Mouse (Mus musculus) heart, adult 2 months (tissue): ENCODE measurements around the gene Eef1b2. TPM values are rescaled to one million over a fixed set of nuclear protein-coding genes. Genes with fewer than 3 reads are reported as not detected.
"Not testable (repeated sequence)": the region's sequence is repeated elsewhere in the genome, so short reads cannot be mapped to it uniquely, and the experiment has no call there.

ENCODE experiments used
- DNase-seq, 2 experiments: peaks; one replicate each; pipeline ENCODE4 v3.0.0; 2021
- H3K27ac ChIP-seq: fragments of 200-600 bp; 2 replicates; pipeline ENCODE4 v1.8.1; 2022
- H3K27me3 ChIP-seq: fragments of 200-500 bp; 2 replicates; pipeline ENCODE4 v1.6.1; 2012; ENCODE audit warnings: mild to moderate bottlenecking, low read length, inconsistent platforms, mixed read lengths; ENCODE audit not compliant: control insufficient read depth, insufficient read depth
- H3K36me3 ChIP-seq: fragments of 200-500 bp; 2 replicates; pipeline ENCODE4 v1.6.1; 2012; ENCODE audit warnings: low read length, inconsistent platforms; ENCODE audit not compliant: control insufficient read depth, insufficient read depth
- H3K4me1 ChIP-seq: fragments of 200-500 bp; 2 replicates; pipeline ENCODE4 v1.6.1; 2011; ENCODE audit warnings: low read length; ENCODE audit not compliant: control insufficient read depth, insufficient read depth
- H3K4me3 ChIP-seq: fragments of 200-600 bp; 2 replicates; pipeline ENCODE4 v1.8.1; 2022
- H3K79me2 ChIP-seq: fragments of 200-500 bp; replicated peaks from 2 replicates; pipeline ENCODE4 v1.6.1; 2012; ENCODE audit warnings: mild to moderate bottlenecking, inconsistent platforms, low read length, moderate library complexity, mixed read lengths; ENCODE audit not compliant: control insufficient read depth, insufficient read depth
- H3K9ac ChIP-seq: fragments of 200-500 bp; 2 replicates; pipeline ENCODE4 v1.6.1; 2012; ENCODE audit warnings: low read depth, mild to moderate bottlenecking, control low read depth, inconsistent platforms, low read length, mixed read lengths
- CTCF ChIP-seq: fragments of 200-600 bp; IDR thresholded peaks from 2 replicates; pipeline ENCODE4 v1.8.1; 2022; ENCODE audit warnings: antibody characterized with exemption, mild to moderate bottlenecking, moderate library complexity
- EP300 ChIP-seq: fragments of 200-500 bp; IDR thresholded peaks from 2 replicates; pipeline ENCODE4 v1.6.1; 2011; ENCODE audit warnings: low read depth, low read length, control low read depth; ENCODE audit not compliant: insufficient read depth
- POLR2A ChIP-seq: fragments of 200-500 bp; IDR thresholded peaks from 2 replicates; pipeline ENCODE4 v1.6.1; 2011; ENCODE audit warnings: mild to moderate bottlenecking, low read depth, low read length, control low read depth; ENCODE audit not compliant: insufficient read depth
- WGBS: fragments of 180-500 bp; shearing (Covaris S2); methylation state at CpG from one replicate; pipeline ENCODE4 v1.1.7; 2018; 5-methylcytosine and 5-hydroxymethylcytosine counted together
- intact Hi-C: fragments of 180-260 bp; cut with DNase I; formaldehyde crosslinking; loops from one replicate; pipeline ENCODE4 v1.15.1; 2025
- polyA plus RNA-seq: library from polyadenylated mRNA; depleted of rRNA; stranded (reverse); fragments of >200 nt; gene quantifications from 2 replicates; pipeline ENCODE4 v1.2.3, GENCODE M21; 2012
- total RNA-seq, 2 experiments: library from RNA; stranded (reverse); gene quantifications; 2 replicates each; pipeline ENCODE4 v1.2.3; 2021

Eef1b2 gene
- total and polyA plus RNA-seq, 3 experiments, result 149 to 481 (median 414) TPM

DNA sequence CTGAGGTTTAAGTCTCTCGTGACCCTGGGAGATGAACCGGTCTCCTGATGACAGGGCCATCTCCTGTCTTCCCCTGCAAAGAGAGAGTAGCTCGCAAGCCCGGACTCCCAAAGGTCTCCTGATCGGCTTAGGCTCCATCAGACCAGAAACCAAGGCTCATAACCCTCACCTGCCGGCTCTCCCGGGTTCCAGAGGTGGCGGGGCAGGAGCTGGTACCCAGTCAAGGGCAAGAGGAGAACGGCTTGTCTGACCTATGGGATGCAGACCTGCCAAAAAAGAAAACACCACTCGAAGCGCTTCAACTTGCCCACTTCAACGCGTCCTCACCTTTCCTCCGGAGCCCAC is 394 bp upstream of the Eef1b2 start:
- intact Hi-C loops, result loop anchor here (1.0 kb wide), 1 partner anchor 62 kb away; the partner anchor contains the start of gene Ino80d
- peak overlapping the region; percentile 64 for H3K9ac ChIP-seq
- no peaks in the 10 kb centered on the region for H3K27me3 ChIP-seq
- H3K36me3 ChIP-seq, result peaks cover 27% of the 10 kb centered on the region
- no peak for TF ChIP-seq POLR2A
- no peak for TF ChIP-seq EP300
- no peak for TF ChIP-seq CTCF
- peaks cover 4% of the 10 kb centered on the region for H3K4me1 ChIP-seq
- H3K27ac ChIP-seq, result peak overlapping the region; percentile 99
- peaks cover 4% of the 10 kb centered on the region for H3K79me2 ChIP-seq
- H3K4me3 ChIP-seq, result peak overlapping the region; percentile 82
- DNase-seq, result no peak
- WGBS, result under 1% methylated on average over 14 of the region's 14 CpGs

- H3K4me3 ChIP-seq, result no peak overlapping the region
- no peak overlapping the region for H3K9ac ChIP-seq
- intact Hi-C loops, result no loop called here
These were observed 1.7 kb downstream of the Eef1b2 start for GRCm38 (mm10) chr1:63178308-63178707.

GRCm38 (mm10) chr1:63180122-63180521 is 3.5 kb downstream of the Eef1b2 start:
- Histone ChIP-seq H3K4me3 (no peak overlapping the region), H3K27ac (no peak overlapping the region), H3K27me3 (no peaks in the 10 kb centered on the region), H3K9ac (no peak overlapping the region), H3K36me3 (peaks cover 17% of the 10 kb centered on the region), H3K79me2 (peaks cover 3% of the 10 kb centered on the region), H3K4me1 (peaks cover 3% of the 10 kb centered on the region)
- WGBS, result 95% methylated on average over 4 of the region's 4 CpGs
- TF ChIP-seq EP300 (no peak), CTCF (no peak), POLR2A (no peak)
- DNase-seq, result no peak
- intact Hi-C loops, result loop anchor here (5.0 to 10.0 kb wide), 2 partner anchors 57 to 305 kb away; no protein-coding TSS in a partner anchor

More at GRCm38 (mm10) chr1:63178308-63178707, 1.7 kb downstream of the Eef1b2 start:
- DNase-seq, result no peak
- peaks cover 4% of the 10 kb centered on the region for H3K4me1 ChIP-seq
- H3K27ac ChIP-seq, result no peak overlapping the region
- no peaks in the 10 kb centered on the region for H3K27me3 ChIP-seq
- WGBS, result 55% methylated on average over 3 of the region's 3 CpGs
- H3K79me2 ChIP-seq, result peaks cover 4% of the 10 kb centered on the region
- H3K36me3 ChIP-seq, result peaks cover 27% of the 10 kb centered on the region
- TF ChIP-seq EP300, result no peak
- no peak for TF ChIP-seq POLR2A
- TF ChIP-seq CTCF, result no peak

DNA sequence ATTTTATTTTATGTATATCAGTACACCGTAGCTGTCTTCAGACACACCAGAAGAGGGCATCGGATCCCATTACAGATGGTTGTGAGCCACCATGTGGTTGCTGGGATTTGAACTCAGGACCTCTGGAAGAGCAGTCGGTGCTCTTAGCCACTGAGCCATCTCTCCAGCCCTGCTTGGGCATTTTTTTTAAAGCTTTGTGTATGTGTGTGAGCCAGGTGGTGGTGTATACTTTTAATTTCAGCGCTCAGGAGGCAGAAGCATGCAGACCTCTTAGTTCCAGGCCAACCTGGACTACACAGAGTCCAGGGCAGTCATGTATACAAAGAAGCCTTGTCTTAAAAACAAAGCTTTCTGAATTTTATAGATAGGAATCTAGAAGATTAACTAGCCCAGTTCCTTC is 4.0 kb downstream of the Eef1b2 start:
- not testable (repeated sequence) for DNase-seq, H3K4me3 ChIP-seq, H3K9ac ChIP-seq, H3K27ac ChIP-seq, H3K4me1 ChIP-seq, H3K79me2 ChIP-seq, H3K27me3 ChIP-seq
- H3K36me3 ChIP-seq, result peaks cover 13% of the 10 kb centered on the region
- intact Hi-C loops, result loop anchor here (5.0 to 10.0 kb wide), 2 partner anchors 57 to 304 kb away; no protein-coding TSS in a partner anchor
- 73% methylated on average over 4 of the region's 4 CpGs for WGBS

DNA sequence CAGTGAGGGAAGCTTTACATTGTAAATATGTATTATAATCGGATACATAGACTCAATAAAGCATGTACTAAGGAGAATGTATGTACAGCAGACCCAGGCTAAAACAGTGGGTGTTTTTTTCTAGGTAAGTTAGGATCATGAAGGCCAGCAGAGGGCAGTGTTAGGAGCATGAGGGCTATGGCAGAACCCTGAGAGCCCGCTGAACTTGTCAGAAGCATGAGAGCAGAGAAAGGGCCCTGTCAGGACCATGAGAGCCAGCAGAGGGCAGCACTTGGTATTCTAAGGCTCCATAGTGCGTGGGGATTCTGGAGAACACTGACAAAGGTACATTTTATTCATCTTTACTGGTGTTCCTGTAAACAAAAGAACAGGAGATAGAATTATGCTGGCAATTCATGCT is 4.4 kb downstream of the Eef1b2 start:
- H3K9ac ChIP-seq, result no peak overlapping the region
- TF ChIP-seq EP300 (peak; percentile 66; the same call in 1 of the 2 replicates), CTCF (peak; percentile 94), POLR2A (0 out of 2 replicates have a peak, but pooled peaks have one; percentile 36)
- peaks cover 12% of the 10 kb centered on the region for H3K36me3 ChIP-seq
- no peaks in the 10 kb centered on the region; the same call in 1 of the 2 replicates for H3K79me2 ChIP-seq
- 5% methylated on average over 3 of the region's 3 CpGs for WGBS
- H3K4me1 ChIP-seq, result no peaks in the 10 kb centered on the region; the same call in none of the 2 replicates
- H3K27ac ChIP-seq, result no peak overlapping the region
- no peak overlapping the region for H3K4me3 ChIP-seq
- no peaks in the 10 kb centered on the region for H3K27me3 ChIP-seq
- intact Hi-C loops, result loop anchor here (5.0 to 10.0 kb wide), 2 partner anchors 56 to 304 kb away; no protein-coding TSS in a partner anchor
- peak; percentile 89 to 90 for DNase-seq

DNA sequence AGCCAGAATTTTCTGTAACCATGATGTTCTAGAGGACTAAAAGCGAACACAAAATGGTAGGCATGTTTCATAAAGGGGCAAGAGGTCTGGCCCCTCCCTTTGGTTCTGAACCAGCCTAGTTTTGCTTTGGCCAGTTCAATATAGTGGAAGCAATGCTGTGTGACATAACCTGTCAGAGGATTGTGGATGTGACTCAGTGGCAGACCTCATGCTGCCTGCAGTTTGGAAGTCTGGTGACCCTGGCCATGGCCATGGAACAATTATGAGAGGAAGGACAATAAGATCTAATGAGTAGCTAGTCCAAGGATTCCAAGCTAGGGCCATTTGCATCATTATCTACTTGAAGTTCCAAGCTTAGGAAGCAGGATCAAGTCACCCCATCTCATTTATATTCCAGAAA is 4.9 kb downstream of the Eef1b2 start:
- H3K27me3 ChIP-seq, result no peaks in the 10 kb centered on the region
- H3K27ac ChIP-seq, result no peak overlapping the region
- no peaks in the 10 kb centered on the region; the same call in none of the 2 replicates for H3K4me1 ChIP-seq
- no peak for DNase-seq
- intact Hi-C loops, result loop anchor here (5.0 to 10.0 kb wide), 2 partner anchors 56 to 303 kb away; no protein-coding TSS in a partner anchor
- no peak overlapping the region for H3K4me3 ChIP-seq
- TF ChIP-seq POLR2A, result no peak
- no peak for TF ChIP-seq CTCF
- TF ChIP-seq EP300, result no peak
- H3K9ac ChIP-seq, result no peak overlapping the region
- 98% methylated on average over 1 of the region's 1 CpGs for WGBS
- H3K79me2 ChIP-seq, result no peaks in the 10 kb centered on the region; the same call in 1 of the 2 replicates
- H3K36me3 ChIP-seq, result peaks cover 12% of the 10 kb centered on the region
